Mouse (Mus musculus): ENCODE data around the gene Cdk8. TPM values are rescaled to one million over a fixed set of nuclear protein-coding genes. Genes with fewer than 3 reads are reported as not detected.
A peak's percentile ranks its signal among the peaks of the same experiment; 100 is the strongest.
"Not testable (repeated sequence)": the region's sequence is repeated elsewhere in the genome, so short reads cannot be mapped to it uniquely, and the experiment has no call there.

Gene Cdk8
- total RNA-seq (2021), result 10 to 100 TPM; 15.1 to 15.5 TPM
- long read RNA-seq, experiment 1, partial matches to known transcripts, result 4 of 50 reads
- long read RNA-seq, experiment 1, other reads (novel, unspliced or antisense), result 45 of 50 reads
- long read RNA-seq, experiment 2, partial matches to known transcripts, result 2 of 30 reads
- long read RNA-seq, experiment 2, other reads (novel, unspliced or antisense), result 26 of 30 reads

GRCm38 (mm10) chr5:146230864-146231654 lies at the start of gene Cdk8:
Cdk8 (plus strand) TSS chr5:146231230.
- DNase-seq, result peak; percentile 95

- DNase-seq, result not testable (repeated sequence)
These were observed 45.8 kb upstream of the Cdk8 start, which contains the start of gene 1700001J03Rik for GRCm38 (mm10) chr5:146185204-146185603. 1700001J03Rik (minus strand) TSS chr5:146185304.

GRCm38 (mm10) chr5:146187441-146187840 lies 43.6 kb upstream of the Cdk8 start:
- DNase-seq, result peak; percentile 12

- no peak for DNase-seq
These were observed 42.9 kb upstream of the Cdk8 start for GRCm38 (mm10) chr5:146188144-146188543.

GRCm38 (mm10) chr5:146188712-146189111 lies 42.3 kb upstream of the Cdk8 start:
- DNase-seq, result no peak

- DNase-seq, result no peak
These were observed 40.9 kb upstream of the Cdk8 start for GRCm38 (mm10) chr5:146190093-146190492.

- DNase-seq, result no peak
These were observed 40.3 kb upstream of the Cdk8 start for GRCm38 (mm10) chr5:146190501-146191269.

GRCm38 (mm10) chr5:146193360-146193759 lies 37.7 kb upstream of the Cdk8 start:
- no peak for DNase-seq

- DNase-seq, result no peak
These were observed 32.0 kb upstream of the Cdk8 start for GRCm38 (mm10) chr5:146199073-146199472.

- DNase-seq, result no peak
These were observed 31.5 kb upstream of the Cdk8 start for GRCm38 (mm10) chr5:146199540-146199939.

- no peak for DNase-seq
These were observed 30.4 kb upstream of the Cdk8 start for GRCm38 (mm10) chr5:146200580-146200979.

GRCm38 (mm10) chr5:146203921-146204320 lies 27.1 kb upstream of the Cdk8 start:
- DNase-seq, result no peak

GRCm38 (mm10) chr5:146205537-146205936 lies 25.5 kb upstream of the Cdk8 start:
- DNase-seq, result no peak

- no peak for DNase-seq
These were observed 10.5 kb upstream of the Cdk8 start for GRCm38 (mm10) chr5:146220501-146220878.

GRCm38 (mm10) chr5:146220879-146221714 lies 9.9 kb upstream of the Cdk8 start, which contains the start of gene Rnf6:
Rnf6 (minus strand) TSS chr5:146221555.
- DNase-seq, result peak; percentile 94

GRCm38 (mm10) chr5:146221722-146222121 lies 9.3 kb upstream of the Cdk8 start:
- DNase-seq, result no peak

- DNase-seq, result no peak
These were observed 7.2 kb upstream of the Cdk8 start for GRCm38 (mm10) chr5:146223786-146224185.

GRCm38 (mm10) chr5:146227496-146227895 lies 3.5 kb upstream of the Cdk8 start:
- no peak for DNase-seq

- DNase-seq, result no peak
These were observed 970 bp upstream of the Cdk8 start for GRCm38 (mm10) chr5:146229869-146230650.

- no peak for DNase-seq
These were observed 596 bp downstream of the Cdk8 start for GRCm38 (mm10) chr5:146231655-146231996.

- no peak for DNase-seq
These were observed 1.1 kb downstream of the Cdk8 start for GRCm38 (mm10) chr5:146232056-146232675.

Measured in gastrocnemius, postnatal 25 days (tissue).